Mouse (Mus musculus) embryonic facial prominence, embryonic 13.5 days (tissue): ENCODE measurements at regions not wholly inside any gene's neighbourhood (a gene's known extent, or its start where the extent isn't known, plus 50 kb on each side); places are given as distances from the start of the nearest gene placed in this dataset.

ENCODE experiments used
- ATAC-seq: fragments of 200-750 bp; cut with Nextera tagmentation; 2 replicates; pipeline ENCODE4 v1.8.0; 2017; ENCODE audit warnings: low read depth; ENCODE audit not compliant: insufficient number of reproducible peaks, insufficient read depth, low FRiP score, low TSS enrichment
- H3K27ac ChIP-seq: fragments of 300-500 bp; sonication (generic); 2 replicates; pipeline ENCODE4 v1.5.1; 2015; ENCODE audit warnings: moderate library complexity, mild to moderate bottlenecking, inconsistent platforms
- H3K27me3 ChIP-seq: fragments of 300-500 bp; sonication (generic); 2 replicates; pipeline ENCODE4 v1.6.1; 2015; ENCODE audit warnings: mild to moderate bottlenecking, inconsistent platforms
- H3K36me3 ChIP-seq: fragments of 300-500 bp; sonication (generic); 2 replicates; pipeline ENCODE4 v1.6.1; 2015; ENCODE audit warnings: mild to moderate bottlenecking, inconsistent platforms
- H3K4me1 ChIP-seq: fragments of 300-500 bp; sonication (generic); 2 replicates; pipeline ENCODE4 v1.6.1; 2015; ENCODE audit warnings: inconsistent platforms
- H3K4me2 ChIP-seq: fragments of 300-500 bp; sonication (generic); 2 replicates; pipeline ENCODE4 v1.6.1; 2015; ENCODE audit warnings: moderate library complexity, mild to moderate bottlenecking, inconsistent platforms
- H3K4me3 ChIP-seq: fragments of 300-500 bp; sonication (generic); 2 replicates; pipeline ENCODE4 v1.5.1; 2015; ENCODE audit warnings: mild to moderate bottlenecking, inconsistent platforms
- H3K9ac ChIP-seq: fragments of 300-500 bp; sonication (generic); 2 replicates; pipeline ENCODE4 v1.6.1; 2015; ENCODE audit warnings: mild to moderate bottlenecking, inconsistent platforms
- H3K9me3 ChIP-seq: fragments of 300-500 bp; sonication (generic); 2 replicates; pipeline ENCODE4 v1.6.1; 2016; ENCODE audit warnings: inconsistent platforms
- WGBS: fragments of 180-500 bp; shearing (Covaris S2); methylation state at CpG from one replicate; pipeline ENCODE4 v1.1.7; 2015; ENCODE audit warnings: mixed read lengths; 5-methylcytosine and 5-hydroxymethylcytosine counted together

GRCm38 (mm10) chr13:103460499-103460898 lies 126.2 kb upstream of the Mast4 start:
- H3K27ac ChIP-seq: no peak overlapping the region
- no peak overlapping the region for H3K9ac ChIP-seq
- H3K9me3 ChIP-seq: no peaks in the 10 kb centered on the region
- H3K4me1 ChIP-seq: no peaks in the 10 kb centered on the region
- no peak overlapping the region for H3K4me2 ChIP-seq
- ATAC-seq: no peak
- H3K27me3 ChIP-seq: no peaks in the 10 kb centered on the region
- H3K36me3 ChIP-seq: no peaks in the 10 kb centered on the region
- WGBS: 83% methylated on average over 4 of the region's 4 CpGs
- H3K4me3 ChIP-seq: no peak overlapping the region

- Histone ChIP-seq H3K9me3 (no peaks in the 10 kb centered on the region), H3K9ac (no peak overlapping the region), H3K27me3 (no peaks in the 10 kb centered on the region), H3K27ac (no peak overlapping the region), H3K4me1 (no peaks in the 10 kb centered on the region), H3K4me3 (no peak overlapping the region), H3K4me2 (no peak overlapping the region), H3K36me3 (no peaks in the 10 kb centered on the region)
- WGBS: 87% methylated on average over 13 of the region's 13 CpGs
- no peak for ATAC-seq
These were observed 125.3 kb upstream of the Mast4 start for GRCm38 (mm10) chr13:103459486-103460147.

- no peak for ATAC-seq
- no peaks in the 10 kb centered on the region for H3K4me1 ChIP-seq
- H3K9ac ChIP-seq: no peak overlapping the region
- H3K4me3 ChIP-seq: no peak overlapping the region
- 60% methylated on average over 4 of the region's 4 CpGs for WGBS
- no peak overlapping the region for H3K4me2 ChIP-seq
- no peaks in the 10 kb centered on the region for H3K9me3 ChIP-seq
- no peaks in the 10 kb centered on the region for H3K27me3 ChIP-seq
- no peak overlapping the region for H3K27ac ChIP-seq
- H3K36me3 ChIP-seq: no peaks in the 10 kb centered on the region
These were observed 118.5 kb upstream of the Mast4 start for GRCm38 (mm10) chr13:103452837-103453236.

DNA sequence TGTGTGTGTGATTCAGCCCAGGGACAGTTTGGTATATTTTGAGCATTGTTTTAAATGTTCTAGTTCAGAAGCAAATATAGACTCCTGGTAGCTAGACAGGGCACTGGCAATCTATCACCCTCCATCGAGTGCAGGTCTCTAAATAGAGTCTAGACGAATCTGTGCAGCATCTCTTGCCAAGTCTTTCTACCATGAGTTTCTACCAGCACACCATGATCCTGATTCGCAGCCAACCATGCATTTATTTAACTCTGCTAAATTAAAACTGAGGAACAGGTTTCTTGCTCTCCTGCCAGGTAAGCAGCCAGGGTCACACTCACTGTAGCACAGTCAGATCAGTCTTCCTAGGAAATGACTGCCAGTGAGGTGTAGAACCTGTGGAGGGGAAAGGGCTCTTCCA lies 96.3 kb upstream of the Mast4 start:
- ATAC-seq: no peak
- H3K9me3 ChIP-seq: no peaks in the 10 kb centered on the region
- H3K4me2 ChIP-seq: no peak overlapping the region
- no peaks in the 10 kb centered on the region for H3K27me3 ChIP-seq
- no peaks in the 10 kb centered on the region for H3K36me3 ChIP-seq
- 92% methylated on average over 3 of the region's 3 CpGs for WGBS
- H3K4me1 ChIP-seq: no peaks in the 10 kb centered on the region
- H3K27ac ChIP-seq: no peak overlapping the region
- H3K9ac ChIP-seq: no peak overlapping the region
- no peak overlapping the region for H3K4me3 ChIP-seq

GRCm38 (mm10) chr13:103424011-103424410 lies 89.7 kb upstream of the Mast4 start:
- Histone ChIP-seq H3K4me1 (peaks cover 3% of the 10 kb centered on the region; the same call in 1 of the 2 replicates), H3K27me3 (no peaks in the 10 kb centered on the region; the same call in 1 of the 2 replicates), H3K4me3 (no peak overlapping the region), H3K4me2 (no peak overlapping the region), H3K9me3 (no peaks in the 10 kb centered on the region), H3K27ac (no peak overlapping the region), H3K36me3 (no peaks in the 10 kb centered on the region), H3K9ac (no peak overlapping the region)
- ATAC-seq: no peak
- WGBS: 84% methylated on average over 7 of the region's 7 CpGs

GRCm38 (mm10) chr13:103423417-103423816 lies 89.1 kb upstream of the Mast4 start:
- Histone ChIP-seq H3K36me3 (no peaks in the 10 kb centered on the region), H3K27me3 (no peaks in the 10 kb centered on the region; the same call in 1 of the 2 replicates), H3K4me2 (no peak overlapping the region), H3K9ac (no peak overlapping the region), H3K4me1 (peaks cover 3% of the 10 kb centered on the region; the same call in 1 of the 2 replicates), H3K27ac (no peak overlapping the region), H3K4me3 (no peak overlapping the region), H3K9me3 (no peaks in the 10 kb centered on the region)
- no peak for ATAC-seq
- WGBS: 71% methylated on average over 8 of the region's 8 CpGs

DNA sequence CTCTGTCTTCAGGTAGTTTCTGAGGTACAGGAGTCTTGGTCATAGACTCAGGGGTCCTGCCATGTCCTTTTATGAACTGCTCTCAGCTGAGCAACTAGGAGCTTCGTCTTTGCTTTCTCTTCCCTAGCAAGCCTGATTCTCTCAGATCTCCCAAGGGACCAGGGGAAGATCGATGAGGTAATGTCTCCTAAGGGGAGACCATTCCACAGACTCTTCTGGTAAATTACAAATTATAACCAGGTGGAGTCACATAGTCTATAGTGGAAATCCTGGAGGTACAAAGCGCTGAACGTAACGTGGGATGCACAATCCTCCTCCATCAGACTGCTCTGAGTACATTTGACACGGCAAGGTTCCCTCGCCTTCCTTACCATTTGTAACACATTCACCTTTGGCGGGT lies 88.7 kb upstream of the Mast4 start:
- 75% methylated on average over 8 of the region's 8 CpGs for WGBS
- no peaks in the 10 kb centered on the region for H3K9me3 ChIP-seq
- no peak overlapping the region for H3K4me3 ChIP-seq
- no peak overlapping the region for H3K9ac ChIP-seq
- H3K36me3 ChIP-seq: no peaks in the 10 kb centered on the region
- peaks cover 3% of the 10 kb centered on the region; the same call in 1 of the 2 replicates for H3K4me1 ChIP-seq
- no peak overlapping the region for H3K4me2 ChIP-seq
- no peak overlapping the region for H3K27ac ChIP-seq
- H3K27me3 ChIP-seq: no peaks in the 10 kb centered on the region; the same call in 1 of the 2 replicates
- ATAC-seq: no peak

- WGBS: 31% methylated on average over 3 of the region's 3 CpGs
- Histone ChIP-seq H3K4me1 (peaks cover 3% of the 10 kb centered on the region; the same call in 1 of the 2 replicates), H3K9ac (no peak overlapping the region), H3K27ac (no peak overlapping the region), H3K4me2 (no peak overlapping the region), H3K4me3 (no peak overlapping the region), H3K9me3 (no peaks in the 10 kb centered on the region), H3K36me3 (no peaks in the 10 kb centered on the region), H3K27me3 (no peaks in the 10 kb centered on the region; the same call in 1 of the 2 replicates)
- ATAC-seq: no peak
These were observed 84.8 kb upstream of the Mast4 start for GRCm38 (mm10) chr13:103419146-103419545.

GRCm38 (mm10) chr13:103417256-103417655 lies 83.0 kb upstream of the Mast4 start:
- WGBS: 91% methylated on average over 5 of the region's 5 CpGs
- no peaks in the 10 kb centered on the region for H3K36me3 ChIP-seq
- no peaks in the 10 kb centered on the region for H3K9me3 ChIP-seq
- ATAC-seq: no peak
- H3K27me3 ChIP-seq: no peaks in the 10 kb centered on the region; the same call in 1 of the 2 replicates
- H3K27ac ChIP-seq: no peak overlapping the region
- no peak overlapping the region for H3K4me2 ChIP-seq
- H3K4me1 ChIP-seq: no peaks in the 10 kb centered on the region
- no peak overlapping the region for H3K9ac ChIP-seq
- H3K4me3 ChIP-seq: no peak overlapping the region

DNA sequence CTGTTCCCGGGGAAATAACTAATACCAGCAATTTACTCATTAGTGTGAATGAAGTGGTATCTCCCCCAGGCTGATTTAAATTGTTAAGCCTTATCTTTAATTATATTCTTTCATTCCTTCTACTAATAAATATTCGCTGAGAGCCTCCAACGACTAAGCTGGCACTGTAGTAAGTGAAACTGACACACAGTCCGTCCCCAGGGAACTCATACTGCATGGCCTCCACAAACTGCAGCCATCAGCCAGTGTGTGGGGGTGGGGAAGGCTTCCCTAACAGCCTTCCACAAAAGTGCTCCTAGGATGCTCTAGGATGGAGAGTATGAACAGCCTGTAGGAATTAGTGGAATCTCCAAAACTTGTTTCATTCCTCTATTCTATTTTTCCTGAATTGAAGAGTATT lies 81.0 kb upstream of the Mast4 start:
- Histone ChIP-seq H3K27me3 (no peaks in the 10 kb centered on the region), H3K9ac (no peak overlapping the region), H3K9me3 (no peaks in the 10 kb centered on the region), H3K36me3 (no peaks in the 10 kb centered on the region), H3K4me3 (no peak overlapping the region), H3K4me1 (no peaks in the 10 kb centered on the region), H3K4me2 (no peak overlapping the region), H3K27ac (no peak overlapping the region)
- ATAC-seq: no peak
- WGBS: 57% methylated on average over 4 of the region's 4 CpGs

DNA sequence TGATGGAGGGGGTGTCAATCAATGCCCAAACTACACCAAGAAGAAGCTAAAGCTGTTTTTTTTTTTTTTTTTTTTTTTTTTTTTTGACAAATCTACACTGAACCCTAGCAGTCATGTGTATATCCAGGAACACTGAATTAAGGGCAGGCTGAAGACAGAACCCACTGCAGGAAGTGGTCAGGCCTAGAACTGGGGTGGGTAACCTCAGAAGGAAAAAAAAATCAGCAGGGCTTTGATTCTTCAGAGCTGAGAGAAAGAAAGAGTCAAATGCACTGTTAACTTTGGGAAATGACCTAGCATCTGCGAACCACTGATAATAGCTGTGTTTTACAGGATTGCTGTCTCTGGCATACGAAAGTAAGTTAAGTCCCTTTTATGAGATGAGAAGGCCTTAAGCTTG lies 78.3 kb upstream of the Mast4 start:
- no peak for ATAC-seq
- H3K4me3 ChIP-seq: no peak overlapping the region
- H3K27me3 ChIP-seq: no peaks in the 10 kb centered on the region
- H3K9ac ChIP-seq: no peak overlapping the region
- H3K4me1 ChIP-seq: no peaks in the 10 kb centered on the region
- no peaks in the 10 kb centered on the region for H3K36me3 ChIP-seq
- no peaks in the 10 kb centered on the region for H3K9me3 ChIP-seq
- WGBS: 74% methylated on average over 2 of the region's 2 CpGs
- H3K27ac ChIP-seq: no peak overlapping the region
- no peak overlapping the region for H3K4me2 ChIP-seq

DNA sequence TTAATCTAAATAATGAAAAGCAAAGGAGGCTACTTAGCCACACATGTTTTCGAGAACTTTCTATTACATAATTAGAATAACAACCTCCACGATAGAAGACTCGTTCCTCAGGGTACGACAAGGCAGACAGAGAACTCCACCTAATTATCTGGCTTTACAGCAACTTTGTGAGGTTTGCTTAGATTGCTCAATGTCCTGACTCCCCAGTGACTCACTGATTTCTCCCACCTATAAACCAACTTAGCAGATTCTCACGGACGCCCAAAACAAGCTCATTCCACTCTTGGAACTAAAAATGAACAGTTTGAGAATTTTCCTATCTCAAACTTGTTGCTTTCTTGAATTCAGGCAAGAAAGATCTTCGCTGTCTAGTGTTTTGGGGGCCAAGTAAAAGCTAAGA lies 75.0 kb upstream of the Mast4 start:
- no peak overlapping the region for H3K4me3 ChIP-seq
- no peaks in the 10 kb centered on the region for H3K4me1 ChIP-seq
- H3K9ac ChIP-seq: no peak overlapping the region
- no peaks in the 10 kb centered on the region for H3K9me3 ChIP-seq
- no peaks in the 10 kb centered on the region for H3K27me3 ChIP-seq
- ATAC-seq: no peak
- no peaks in the 10 kb centered on the region for H3K36me3 ChIP-seq
- H3K27ac ChIP-seq: no peak overlapping the region
- 44% methylated on average over 7 of the region's 7 CpGs for WGBS
- H3K4me2 ChIP-seq: no peak overlapping the region
